Mouse (Mus musculus) brain, embryonic 14.5 days (tissue): ENCODE measurements around the gene Creb3l2.

Source experiments
- CTCF ChIP-seq: fragments of 200-500 bp; IDR thresholded peaks from 2 replicates; pipeline ENCODE4 v1.5.1; 2012; ENCODE audit warnings: inconsistent platforms, mild to moderate bottlenecking, moderate library complexity, borderline replicate concordance; ENCODE audit not compliant: insufficient read depth, insufficient read length; ENCODE audit errors: extremely low read depth
- POLR2A ChIP-seq: fragments of 200-500 bp; IDR thresholded peaks from 2 replicates; pipeline ENCODE4 v1.6.1; 2012; ENCODE audit warnings: mild to moderate bottlenecking, inconsistent platforms, borderline replicate concordance; ENCODE audit not compliant: poor library complexity, insufficient read depth, insufficient read length, severe bottlenecking; ENCODE audit errors: extremely low read depth

GRCm38 (mm10) chr6:37338055-37338454, 103.9 kb downstream of the Creb3l2 start:
- no peak for TF ChIP-seq CTCF
- TF ChIP-seq POLR2A, result no peak
